Mouse (Mus musculus): ENCODE results near the gene Tpsg1. TPM values are rescaled to one million over a fixed set of nuclear protein-coding genes. Genes with fewer than 3 reads are reported as not detected.

Tpsg1 gene
- polyA plus RNA-seq, 1 experiment, result not detected

DNA sequence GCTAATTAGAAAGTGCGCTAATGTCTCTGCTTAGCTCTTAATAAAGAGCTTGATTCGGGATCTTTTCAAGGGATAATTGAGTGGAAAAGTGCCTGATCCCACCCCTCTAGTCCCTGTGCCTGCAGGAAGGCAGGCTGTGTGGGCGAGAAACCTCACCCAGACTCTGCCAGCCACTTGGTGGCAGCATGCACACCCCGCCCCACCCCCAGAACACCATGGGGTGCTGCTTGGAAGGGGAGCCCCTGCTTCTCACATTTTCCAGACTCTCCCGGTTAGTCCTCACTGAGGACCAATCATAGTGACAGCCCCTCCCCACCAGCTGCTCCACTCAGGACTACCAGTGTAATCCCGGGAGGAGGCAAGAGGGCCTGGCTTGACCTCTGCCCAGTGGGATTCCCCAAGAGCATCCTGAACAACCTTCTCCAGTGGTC lies 37.0 kb downstream of the Tpsg1 start:
- peak; percentile 42 to 70 for DNase-seq (ENCODE audit: extremely low spot score in 1 of 2, low spot score in 1 of 2)

DNA sequence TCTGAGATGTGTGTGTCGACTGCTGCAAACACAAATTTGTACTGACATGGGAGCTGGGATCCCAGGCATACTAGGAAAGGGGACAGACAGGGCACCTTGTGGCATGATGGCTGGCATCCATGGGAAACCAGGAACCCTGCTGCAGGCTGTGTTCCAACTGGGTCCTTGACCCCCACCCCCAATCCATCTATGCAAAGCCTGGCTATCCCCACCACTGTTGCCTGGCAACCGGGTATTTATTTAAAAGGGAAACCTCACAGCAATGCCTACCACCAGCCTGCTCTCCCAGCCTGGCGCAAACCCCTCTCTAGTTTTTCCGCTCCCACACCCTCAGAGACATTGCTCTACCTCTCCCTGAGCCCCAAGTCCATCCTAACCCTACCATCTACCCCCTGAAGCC lies 38.3 kb downstream of the Tpsg1 start:
- peak in 1 of 2 experiments; percentile 32 for DNase-seq (ENCODE audit: extremely low spot score in 1 of 2, low spot score in 1 of 2)

DNA sequence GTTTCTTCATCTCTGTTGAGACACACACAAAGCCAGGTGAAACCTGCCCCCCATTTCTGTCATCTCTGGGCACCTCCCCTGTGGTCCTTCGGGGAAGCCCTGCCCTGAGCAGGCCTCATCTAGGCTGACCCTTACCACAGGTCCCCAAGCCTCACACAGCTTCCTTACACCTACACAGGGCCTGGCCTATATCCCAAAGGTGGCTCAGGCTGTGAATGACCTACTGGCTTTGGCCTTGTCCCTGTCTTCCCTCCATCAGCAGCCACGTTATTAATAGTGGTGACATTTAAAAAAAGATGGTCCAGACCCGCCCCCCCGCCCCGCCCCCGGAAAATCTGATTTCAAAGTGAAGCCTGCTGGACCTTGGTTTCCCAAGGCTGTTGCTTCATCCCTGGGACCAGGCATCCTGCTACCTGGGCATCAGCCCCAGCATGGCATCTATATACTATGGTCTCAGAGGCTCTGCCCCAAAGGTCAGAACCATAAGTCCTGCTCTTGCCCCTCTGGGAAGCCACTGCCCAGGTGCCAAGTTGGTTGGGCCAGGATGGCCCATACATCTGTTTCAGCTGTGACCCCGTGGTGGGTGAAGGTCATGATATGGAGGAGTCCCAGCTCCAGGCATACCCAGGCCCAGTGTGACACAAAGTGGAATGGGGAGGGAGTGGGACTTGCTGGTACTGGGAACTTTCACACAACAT lies 39.4 kb downstream of the Tpsg1 start:
- no peak for DNase-seq (ENCODE audit: extremely low spot score in 1 of 2, low spot score in 1 of 2)

DNA sequence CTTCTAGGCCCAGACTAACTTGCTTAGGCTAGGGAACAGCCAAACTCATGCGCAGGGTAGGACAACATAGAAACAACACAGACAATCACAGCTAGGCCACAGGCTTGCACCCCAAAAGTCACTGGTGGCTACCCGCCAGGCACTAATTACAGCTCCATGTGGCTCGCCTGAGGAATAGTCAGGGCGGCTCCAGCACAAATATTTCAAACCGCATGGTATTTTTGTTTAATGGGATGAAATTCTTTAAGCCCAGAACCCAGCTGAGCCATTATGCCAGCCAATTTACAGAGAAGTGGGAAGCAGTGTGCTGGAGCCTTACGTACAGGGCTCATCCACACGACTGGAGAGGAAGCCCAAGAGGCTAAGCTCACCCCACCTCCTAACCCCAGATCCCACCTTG lies 40.5 kb downstream of the Tpsg1 start:
- DNase-seq (ENCODE audit: extremely low spot score in 1 of 2, low spot score in 1 of 2), result no peak

DNA sequence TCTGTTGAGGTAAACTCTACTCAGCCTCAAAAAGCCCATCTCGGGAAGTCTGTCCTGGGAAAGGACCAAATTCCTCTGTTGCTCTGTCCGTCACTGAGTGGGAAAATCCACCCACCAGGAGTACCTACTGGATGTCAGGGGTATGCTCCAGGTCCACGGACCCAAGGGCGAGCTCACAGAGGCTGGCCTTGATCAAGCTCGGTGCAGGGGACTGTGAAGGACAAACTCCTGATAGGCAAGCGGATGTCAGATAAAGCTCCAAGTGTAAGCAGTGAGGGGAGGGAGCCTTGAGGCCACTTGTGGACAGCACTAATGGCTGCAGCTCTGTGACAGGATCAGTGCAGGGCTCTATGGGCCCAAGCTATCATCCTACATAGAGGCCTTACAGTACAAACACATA lies 41.1 kb downstream of the Tpsg1 start:
- no peak for DNase-seq (ENCODE audit: extremely low spot score in 1 of 2, low spot score in 1 of 2)

- DNase-seq (ENCODE audit: extremely low spot score in 1 of 2, low spot score in 1 of 2), result no peak
These were observed 41.7 kb downstream of the Tpsg1 start for GRCm38 (mm10) chr17:25410786-25411185.

- DNase-seq (ENCODE audit: extremely low spot score in 1 of 2, low spot score in 1 of 2), result peak in 1 of 2 experiments; percentile 67
These were observed 42.2 kb downstream of the Tpsg1 start for GRCm38 (mm10) chr17:25411251-25411650.

DNA sequence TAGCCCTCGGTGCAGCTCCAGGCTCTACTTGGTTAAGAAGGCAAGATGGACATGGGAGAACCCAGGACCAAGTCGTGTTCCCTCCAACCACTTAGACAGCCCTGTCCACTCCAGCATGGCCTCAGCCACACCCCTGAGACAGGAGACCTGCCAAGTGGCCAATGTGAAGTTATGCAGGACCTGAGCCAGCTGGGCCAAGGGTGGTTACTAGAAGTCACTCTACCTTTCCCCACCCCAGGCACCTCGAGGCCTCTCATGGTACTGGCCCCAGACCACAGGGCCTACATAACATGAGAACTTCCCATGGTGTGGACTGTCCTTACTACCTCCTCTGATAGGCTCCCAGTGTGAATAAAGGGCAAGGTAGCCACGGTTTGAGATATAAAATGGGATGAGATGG lies 45.1 kb downstream of the Tpsg1 start:
- DNase-seq (ENCODE audit: extremely low spot score in 1 of 2, low spot score in 1 of 2), result no peak

- DNase-seq (ENCODE audit: extremely low spot score in 1 of 2, low spot score in 1 of 2), result no peak
These were observed 45.8 kb downstream of the Tpsg1 start for GRCm38 (mm10) chr17:25414917-25415316.

DNA sequence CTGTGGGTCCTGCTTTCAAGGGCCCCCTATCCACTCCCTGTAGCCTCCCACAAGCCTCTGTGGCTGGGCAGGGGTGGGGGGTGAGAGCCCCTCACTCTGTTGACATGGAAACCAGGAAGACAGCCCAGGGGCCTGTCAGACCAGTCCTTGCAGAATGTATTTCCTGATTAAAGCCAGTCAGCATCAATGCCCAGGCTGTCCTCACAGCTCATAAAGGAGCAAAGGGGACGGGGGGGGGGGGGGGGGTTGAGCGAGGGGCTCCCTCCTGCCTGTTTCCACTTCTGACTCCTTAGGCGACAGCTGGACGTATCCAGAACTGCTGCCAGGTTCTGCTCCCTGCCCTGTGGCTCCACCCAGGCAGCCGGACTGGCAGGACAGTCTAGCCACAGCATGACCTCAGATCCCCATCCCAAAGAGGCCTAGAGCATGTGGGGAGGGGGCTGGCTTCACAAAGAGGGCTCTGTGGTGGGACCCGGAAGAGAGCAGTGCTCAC lies 46.4 kb downstream of the Tpsg1 start:
- DNase-seq (ENCODE audit: extremely low spot score in 1 of 2, low spot score in 1 of 2), result no peak

DNA sequence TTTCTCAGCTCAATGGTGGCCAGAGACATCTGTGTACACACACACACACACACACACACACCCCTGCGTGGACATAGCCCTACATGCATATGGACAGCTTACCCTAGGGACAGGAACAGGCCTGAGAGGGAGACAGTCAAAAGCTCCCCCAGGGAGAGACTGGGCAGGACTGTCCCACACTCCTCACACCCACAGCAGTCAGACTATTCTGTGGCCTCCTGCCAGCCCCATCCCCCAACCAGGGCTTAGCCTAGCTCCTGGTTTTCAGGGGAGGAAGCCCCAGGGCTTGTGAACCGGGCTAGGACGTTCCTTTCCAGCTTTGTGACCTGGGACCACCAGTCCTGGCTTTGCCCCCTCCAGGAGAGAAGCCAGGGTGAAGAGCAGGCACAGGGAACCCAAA lies 47.1 kb downstream of the Tpsg1 start:
- no peak for DNase-seq (ENCODE audit: extremely low spot score in 1 of 2, low spot score in 1 of 2)

DNA sequence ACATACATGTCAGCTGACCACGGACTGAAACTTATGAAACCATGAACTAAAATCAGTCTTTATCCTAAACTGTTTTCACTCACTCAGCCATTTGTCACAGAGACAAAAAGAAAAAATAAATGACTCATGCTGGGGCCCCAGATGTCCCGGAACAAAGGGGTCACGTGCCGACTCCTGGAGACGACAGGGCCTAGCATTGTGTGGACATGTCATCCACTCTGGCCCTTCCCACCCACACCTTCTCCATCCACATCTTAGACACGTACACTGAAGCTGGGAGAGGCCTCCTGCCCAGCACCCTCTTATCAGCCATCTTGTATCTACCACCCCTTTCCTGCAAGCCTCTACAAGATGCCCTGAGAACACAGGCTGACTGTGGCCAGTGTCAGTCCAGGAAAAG lies 48.9 kb downstream of the Tpsg1 start:
- DNase-seq (ENCODE audit: extremely low spot score in 1 of 2, low spot score in 1 of 2), result no peak

DNA sequence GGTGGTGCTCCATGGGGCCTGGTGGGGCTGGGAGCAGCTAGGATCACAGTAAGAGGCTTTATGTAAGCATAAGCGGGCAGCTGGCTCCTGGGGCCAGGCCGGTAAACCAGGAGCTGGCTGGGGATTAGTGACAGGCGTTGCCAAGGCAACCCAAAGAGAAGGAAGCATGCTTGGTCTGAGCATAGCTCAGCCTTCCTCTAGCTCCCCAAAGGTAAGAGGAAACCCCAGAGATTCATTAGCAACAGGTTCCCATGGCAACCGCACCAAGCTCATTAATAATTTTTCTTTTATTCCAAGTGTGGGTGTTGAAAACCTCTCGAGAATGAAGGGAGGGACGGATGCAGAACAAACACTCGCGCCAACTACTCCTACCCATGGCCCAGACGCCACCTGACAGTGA lies 49.9 kb downstream of the Tpsg1 start:
- peak in 1 of 2 experiments; percentile 64 for DNase-seq (ENCODE audit: extremely low spot score in 1 of 2, low spot score in 1 of 2)

- no peak for DNase-seq (ENCODE audit: extremely low spot score in 1 of 2, low spot score in 1 of 2)
These were observed 51.9 kb downstream of the Tpsg1 start for GRCm38 (mm10) chr17:25420998-25421397.

Other genes starting within 250 kb of the Tpsg1 start
- 0.08 and 0.16 TPM in 2 replicates for gene Ptx4, start 248.5 kb upstream of the Tpsg1 start, polyA plus RNA-seq (2012; rRNA removed)
- gene Clcn7, start 235.9 kb upstream of the Tpsg1 start, polyA plus RNA-seq (2012; rRNA removed), result 45.6 and 51.4 TPM in 2 replicates
- 0.04 TPM in 1 of 2 replicates, not detected in the other for gene Ccdc154, start 206.8 kb upstream of the Tpsg1 start, polyA plus RNA-seq (2012; rRNA removed)
- not detected in 2 replicates for gene Gm38655, start 193.8 kb upstream of the Tpsg1 start, polyA plus RNA-seq (2012; rRNA removed)
- gene BC003965, start 184.7 kb upstream of the Tpsg1 start, polyA plus RNA-seq (2012; rRNA removed), result 21.9 and 23.4 TPM in 2 replicates
- gene Unkl, start 180.9 kb upstream of the Tpsg1 start, polyA plus RNA-seq (2012; rRNA removed), result 41.1 and 42.1 TPM in 2 replicates
- 126 and 128 TPM in 2 replicates for gene Gnptg, start 129.1 kb upstream of the Tpsg1 start, polyA plus RNA-seq (2012; rRNA removed)
- 33.9 and 41.4 TPM in 2 replicates for gene Tsr3, start 129.1 kb upstream of the Tpsg1 start, polyA plus RNA-seq (2012; rRNA removed)
- 12.5 and 18.6 TPM in 2 replicates for gene Baiap3, start 112.9 kb upstream of the Tpsg1 start, polyA plus RNA-seq (2012; rRNA removed)
- 265 and 295 TPM in 2 replicates for gene Ube2i, start 94.7 kb upstream of the Tpsg1 start, polyA plus RNA-seq (2012; rRNA removed)
- gene Prss34, start 70.9 kb upstream of the Tpsg1 start, polyA plus RNA-seq (2012; rRNA removed), result not detected in 2 replicates
- gene Prss28, start 60.6 kb upstream of the Tpsg1 start, polyA plus RNA-seq (2012; rRNA removed), result not detected in 2 replicates
- not detected in 2 replicates for gene Prss29, start 50.6 kb upstream of the Tpsg1 start, polyA plus RNA-seq (2012; rRNA removed)
- gene Tpsab1, start 23.7 kb upstream of the Tpsg1 start, polyA plus RNA-seq (2012; rRNA removed), result not detected in 2 replicates
- gene Tpsb2, start 3.0 kb upstream of the Tpsg1 start, polyA plus RNA-seq (2012; rRNA removed), result not detected in 2 replicates
- 72.9 and 77.0 TPM in 2 replicates for gene Cacna1h, start 64.5 kb downstream of the Tpsg1 start, polyA plus RNA-seq (2012; rRNA removed)
- 0.61 and 1.1 TPM in 2 replicates for gene Tekt4, start 85.3 kb downstream of the Tpsg1 start, polyA plus RNA-seq (2012; rRNA removed)
- 0.08 and 0.11 TPM in 2 replicates for gene Sstr5, start 128.0 kb downstream of the Tpsg1 start, polyA plus RNA-seq (2012; rRNA removed)
- 41.2 and 43.2 TPM in 2 replicates for gene Sox8, start 201.4 kb downstream of the Tpsg1 start, polyA plus RNA-seq (2012; rRNA removed)
- gene Lmf1, start 209.8 kb downstream of the Tpsg1 start, polyA plus RNA-seq (2012; rRNA removed), result 17.1 and 18.3 TPM in 2 replicates